Mouse (Mus musculus): Measurements from ENCODE around the gene Vmn2r86. TPM values are rescaled to one million over a fixed set of nuclear protein-coding genes. Genes with fewer than 3 reads are reported as not detected.

Vmn2r86 gene
- 0.02 TPM for polyA plus RNA-seq (2017; shearing (Covaris generic))

GRCm38 (mm10) chr10:130455950-130456349, at the start of gene Vmn2r86:
TSS of gene Vmn2r86 (minus strand) at chr10:130456050.

GRCm38 (mm10) chr10:130497296-130497695, 41.4 kb upstream of the Vmn2r86 start, which contains the start of gene Vmn2r87:
TSS of gene Vmn2r87 (minus strand) at chr10:130497396.

GRCm38 (mm10) chr10:130429603-130430002, 26.2 kb downstream of the Vmn2r86 start, which contains the start of gene Vmn2r85:
TSS of gene Vmn2r85 (minus strand) at chr10:130429703.

GRCm38 (mm10) chr10:130394232-130394631, 61.6 kb downstream of the Vmn2r86 start, which contains the start of gene Vmn2r84:
TSS of gene Vmn2r84 (minus strand) at chr10:130394332.

Other genes with a start within 250 kb of the Vmn2r86 start
- gene Olfr827, start 241.6 kb downstream of the Vmn2r86 start, polyA plus RNA-seq (2017; shearing (Covaris generic)), result not detected
- gene Neurod4, start 175.8 kb downstream of the Vmn2r86 start, polyA plus RNA-seq (2017; shearing (Covaris generic)), result not detected
- gene Tespa1, start 133.2 kb downstream of the Vmn2r86 start, polyA plus RNA-seq (2017; shearing (Covaris generic)), result 218 TPM
- 1.1 TPM for gene Vmn2r84, start 61.7 kb downstream of the Vmn2r86 start, polyA plus RNA-seq (2017; shearing (Covaris generic))
- gene Vmn2r85, start 26.3 kb downstream of the Vmn2r86 start, polyA plus RNA-seq (2017; shearing (Covaris generic)), result not detected
- gene Vmn2r87, start 41.3 kb upstream of the Vmn2r86 start, polyA plus RNA-seq (2017; shearing (Covaris generic)), result not detected